Mouse (Mus musculus): ENCODE measurements at regions not wholly inside any gene's neighbourhood (a gene's known extent, or its start where the extent isn't known, plus 50 kb on each side); places are given as distances from the start of the nearest gene placed in this dataset.

DNA sequence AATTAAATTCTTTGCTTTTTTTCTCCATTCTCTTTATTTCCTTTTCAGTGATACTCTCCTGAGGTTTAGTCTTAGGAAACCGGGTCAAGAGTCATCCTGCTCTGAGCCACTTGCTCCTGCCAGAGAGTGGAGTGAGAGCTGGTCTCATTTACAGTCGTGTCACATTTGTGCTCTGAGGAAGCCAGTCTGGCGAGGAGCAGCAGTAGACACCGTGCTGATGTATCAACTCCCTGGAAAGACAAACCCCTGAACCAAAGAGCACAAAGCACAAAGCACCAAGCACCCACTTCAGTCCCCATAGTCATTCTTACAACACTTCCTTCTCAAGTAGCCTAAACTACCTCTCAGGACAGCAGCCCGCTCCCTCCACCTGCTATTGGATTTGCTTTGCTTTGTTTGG, 390.7 kb downstream of the Wdr11 start:
- no peak for DNase-seq (ENCODE audit: low spot score in 2 of 2)

DNA sequence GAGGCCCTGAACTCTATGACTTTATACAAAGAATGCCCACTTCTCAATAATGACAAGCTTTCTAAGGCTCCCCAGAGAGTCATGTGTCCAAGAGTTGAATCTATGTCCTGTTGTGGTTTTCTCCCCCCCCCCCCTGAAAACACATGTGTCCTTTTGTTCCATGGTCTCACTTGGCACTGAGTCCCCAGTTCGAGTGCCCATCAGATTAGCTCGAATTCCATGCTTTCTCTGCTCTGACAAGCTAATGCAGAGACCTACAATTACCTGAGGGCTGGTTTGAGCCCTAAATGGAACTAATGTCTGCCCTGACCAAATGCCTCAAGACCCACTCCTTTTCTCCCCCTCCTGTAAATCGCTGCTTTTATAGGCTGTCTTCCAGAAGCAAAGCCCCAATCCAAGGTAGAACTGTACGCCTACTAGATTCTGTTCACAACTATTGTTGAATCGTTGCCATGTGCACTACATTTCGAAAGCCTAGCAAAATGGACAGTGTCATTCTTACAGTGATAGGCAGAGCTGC, 392.0 kb downstream of the Wdr11 start:
- DNase-seq (ENCODE audit: low spot score in 2 of 2), result no peak

DNA sequence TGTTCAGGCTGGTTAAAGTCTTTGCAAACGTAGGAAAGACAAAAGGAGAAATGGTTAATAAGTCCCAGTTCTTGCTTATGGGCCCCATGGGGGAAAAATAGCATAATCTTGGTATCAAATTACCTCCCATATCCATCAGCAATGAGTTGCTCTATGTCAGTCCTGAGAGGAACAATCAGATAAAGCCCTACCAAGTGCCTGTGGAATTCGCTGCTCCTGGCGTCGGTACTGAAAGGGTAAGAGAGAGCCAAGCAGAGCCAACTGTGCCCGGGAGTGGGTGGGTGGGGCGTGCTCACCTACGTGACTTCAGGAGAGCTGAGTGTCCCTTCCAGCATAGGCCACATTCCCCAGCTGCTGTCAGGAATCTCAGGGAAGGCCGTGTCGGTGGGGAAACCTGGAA, 392.7 kb downstream of the Wdr11 start:
- DNase-seq (ENCODE audit: low spot score in 2 of 2), result no peak

DNA sequence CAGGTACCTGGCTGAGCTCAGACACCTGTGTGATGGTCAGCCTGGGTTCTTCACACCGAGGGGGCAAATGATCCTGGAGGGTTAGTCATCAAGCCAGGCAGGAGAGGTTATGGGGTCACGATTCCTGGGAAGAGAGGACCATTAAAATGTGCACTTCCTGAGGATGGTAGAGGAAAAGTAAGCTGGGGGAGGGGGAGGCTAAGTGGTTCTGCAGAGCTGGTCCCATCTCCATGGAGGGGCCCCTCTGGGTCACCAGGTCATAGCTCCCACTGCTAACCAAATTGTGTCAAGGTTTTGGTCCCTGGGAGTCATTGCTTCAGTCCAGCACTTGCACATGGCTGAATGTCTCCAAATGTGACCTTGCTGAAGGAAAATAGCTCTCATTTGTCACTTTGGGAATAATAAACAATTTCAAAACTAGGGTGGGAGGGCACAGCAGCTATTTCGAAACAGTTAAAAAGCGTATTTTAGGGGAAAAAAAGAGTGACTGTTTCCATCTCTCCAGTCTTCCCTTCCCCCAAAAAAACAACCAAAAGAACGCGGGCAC, 395.5 kb downstream of the Wdr11 start:
- DNase-seq (ENCODE audit: low spot score in 2 of 2), result no peak

DNA sequence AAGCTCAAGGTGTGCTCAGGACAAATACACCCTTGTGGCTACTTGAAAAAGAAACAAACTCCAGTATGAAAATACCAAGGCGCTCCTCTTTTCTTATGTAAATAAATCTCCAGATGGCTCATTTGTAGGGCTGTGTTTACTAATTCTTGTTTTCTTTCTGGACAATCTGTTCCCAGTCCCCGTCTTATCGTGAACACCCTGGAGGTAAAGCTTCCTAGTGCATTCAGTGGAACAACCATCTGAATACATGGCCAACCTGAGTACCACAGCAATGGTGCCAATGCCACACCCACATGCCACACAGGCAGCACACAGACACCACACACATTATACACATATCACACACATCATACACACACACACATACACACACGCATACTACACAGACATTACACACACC, 396.1 kb downstream of the Wdr11 start:
- no peak for DNase-seq (ENCODE audit: low spot score in 2 of 2)

DNA sequence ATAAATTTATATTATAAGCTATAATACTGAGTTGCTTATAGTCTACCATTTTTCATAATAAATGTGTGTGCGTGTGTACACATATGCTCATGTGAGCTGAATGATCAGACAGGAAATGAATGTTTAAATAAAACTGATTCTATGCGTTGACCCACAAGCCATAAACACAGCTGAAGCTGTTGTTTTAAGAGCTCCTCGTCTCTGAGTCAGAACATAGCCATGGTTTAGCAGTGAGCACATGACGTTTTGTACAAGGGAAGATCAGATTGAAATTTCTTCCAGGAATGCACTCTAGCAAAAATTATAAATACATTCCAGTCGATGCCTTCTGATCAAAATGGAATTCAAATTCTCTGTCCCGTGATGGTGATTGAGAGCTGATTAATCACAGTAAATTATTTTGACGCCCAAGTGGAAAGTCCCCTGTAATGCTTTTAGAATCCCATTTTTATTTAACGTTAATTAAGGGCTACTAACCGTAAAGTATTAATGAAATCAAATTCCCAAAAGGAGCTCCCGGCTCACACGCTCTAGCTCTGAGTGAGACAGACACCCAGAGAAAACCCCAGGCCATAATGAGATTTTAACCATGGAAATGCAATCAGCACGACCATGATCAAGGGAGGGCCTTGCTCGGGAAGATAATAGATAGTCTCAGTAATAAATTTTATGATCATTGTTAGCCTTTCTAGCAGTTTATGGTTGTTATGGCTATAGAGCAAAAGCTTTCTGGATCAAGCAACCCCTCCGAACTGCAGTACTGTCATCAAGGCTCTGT, 402.0 kb downstream of the Wdr11 start:
- DNase-seq (ENCODE audit: low spot score in 2 of 2), result no peak

DNA sequence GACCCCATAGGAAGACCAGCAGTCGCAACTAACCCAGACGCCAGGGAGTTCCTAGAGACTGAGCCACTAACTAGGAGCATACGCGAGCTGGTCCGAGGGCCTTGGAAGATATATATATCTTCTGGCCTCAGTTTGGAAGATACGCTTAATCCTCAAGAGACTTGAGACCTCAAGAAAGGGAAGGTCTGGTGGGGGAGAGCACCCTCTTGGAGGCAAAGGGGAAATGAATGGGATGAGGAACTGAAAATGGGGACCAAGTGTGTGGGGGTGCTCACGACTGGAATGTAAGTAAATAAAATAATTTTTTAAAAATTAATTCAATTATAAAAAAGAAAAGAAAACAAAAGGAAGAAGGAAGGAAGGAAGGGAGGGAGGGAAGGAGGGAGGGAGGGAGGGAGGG, 403.9 kb downstream of the Wdr11 start:
- no peak for DNase-seq (ENCODE audit: low spot score in 2 of 2)

DNA sequence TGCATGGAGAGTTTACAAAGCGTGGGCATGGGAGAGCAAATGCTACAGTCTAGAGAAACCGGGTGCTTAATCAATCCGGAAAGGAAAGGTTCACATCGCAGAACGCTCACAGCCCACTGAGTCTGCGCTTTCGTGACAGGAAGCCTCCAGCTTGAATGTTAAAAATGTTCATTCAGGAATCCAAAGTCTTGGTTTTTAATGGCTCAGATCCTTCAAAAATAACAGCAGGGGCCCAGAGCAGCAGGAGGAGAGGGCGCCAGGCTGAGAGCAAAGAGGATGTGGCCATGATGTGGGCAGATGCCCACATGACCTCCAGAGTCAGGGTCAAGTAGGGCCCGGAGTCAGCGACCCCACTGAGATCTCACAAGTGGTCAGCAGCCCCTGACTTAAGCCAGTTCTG, 409.4 kb downstream of the Wdr11 start:
- DNase-seq (ENCODE audit: low spot score in 2 of 2), result no peak

DNA sequence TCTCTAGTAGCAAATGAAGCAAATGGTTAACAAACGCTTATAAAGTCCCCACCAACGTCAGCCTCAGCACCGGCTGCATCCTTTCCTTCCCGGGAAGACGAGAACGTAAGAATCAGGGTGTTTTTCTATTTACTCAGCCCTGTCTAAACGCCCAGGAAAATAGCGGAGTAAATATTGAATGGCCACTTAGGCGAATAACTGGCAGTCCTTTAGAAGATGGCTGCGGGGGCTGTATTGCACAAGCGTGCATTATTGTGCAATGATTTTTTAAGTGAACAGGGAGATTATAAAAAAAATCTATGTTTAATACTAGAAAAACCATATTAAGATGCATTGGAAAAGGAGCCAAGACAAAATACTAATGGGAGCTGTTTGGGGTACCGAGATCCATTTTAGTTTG, 410.3 kb downstream of the Wdr11 start:
- no peak for DNase-seq (ENCODE audit: low spot score in 2 of 2)

DNA sequence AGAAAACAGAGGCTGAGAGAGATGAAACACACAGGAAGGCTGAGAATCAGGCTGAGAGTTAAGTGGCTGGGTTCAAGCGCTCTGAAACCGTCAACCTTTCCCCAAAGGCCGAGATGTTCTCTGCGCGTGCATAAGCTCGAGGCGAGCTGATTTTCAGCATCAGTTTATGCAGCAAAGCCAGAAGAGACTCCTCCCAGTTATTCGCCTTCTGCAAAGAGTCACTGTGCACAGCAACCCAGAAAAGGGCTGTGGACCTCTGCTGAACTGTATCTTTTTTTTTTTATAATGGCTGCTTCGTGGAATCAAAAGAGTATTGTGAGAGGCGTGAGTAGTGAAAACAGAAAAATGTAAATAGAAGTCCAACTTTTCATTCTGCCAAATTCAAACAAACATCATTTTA, 413.7 kb downstream of the Wdr11 start:
- DNase-seq (ENCODE audit: low spot score in 2 of 2), result no peak

DNA sequence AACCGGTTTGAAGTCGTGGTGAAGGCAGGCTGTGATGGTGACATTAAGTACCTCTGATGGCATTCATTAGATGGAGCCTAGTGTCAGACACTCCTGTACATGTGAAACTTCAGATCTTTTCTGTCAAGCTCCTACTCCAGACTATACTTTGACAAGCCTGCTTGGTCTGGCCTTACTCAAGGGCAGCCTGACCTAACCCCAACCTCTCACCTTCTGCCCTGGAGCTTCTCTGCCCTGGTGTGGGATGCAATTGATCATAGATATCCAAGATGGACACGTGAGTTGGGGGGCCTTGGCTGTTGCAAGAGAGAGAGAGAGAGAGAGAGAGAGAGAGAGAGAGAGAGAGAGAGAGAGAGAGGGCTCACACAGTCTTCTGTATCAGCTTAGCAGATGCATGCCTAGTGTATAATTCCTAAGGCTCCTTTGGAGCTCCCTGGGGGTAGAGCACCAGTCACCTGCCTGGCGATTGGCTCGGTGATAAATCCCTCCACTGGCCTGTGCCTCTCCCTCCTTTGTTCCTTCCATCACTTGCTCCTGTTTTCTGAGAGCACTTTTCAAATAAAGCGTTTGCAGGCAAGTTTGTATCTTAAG, 416.4 kb downstream of the Wdr11 start:
- no peak for DNase-seq (ENCODE audit: low spot score in 2 of 2)

DNA sequence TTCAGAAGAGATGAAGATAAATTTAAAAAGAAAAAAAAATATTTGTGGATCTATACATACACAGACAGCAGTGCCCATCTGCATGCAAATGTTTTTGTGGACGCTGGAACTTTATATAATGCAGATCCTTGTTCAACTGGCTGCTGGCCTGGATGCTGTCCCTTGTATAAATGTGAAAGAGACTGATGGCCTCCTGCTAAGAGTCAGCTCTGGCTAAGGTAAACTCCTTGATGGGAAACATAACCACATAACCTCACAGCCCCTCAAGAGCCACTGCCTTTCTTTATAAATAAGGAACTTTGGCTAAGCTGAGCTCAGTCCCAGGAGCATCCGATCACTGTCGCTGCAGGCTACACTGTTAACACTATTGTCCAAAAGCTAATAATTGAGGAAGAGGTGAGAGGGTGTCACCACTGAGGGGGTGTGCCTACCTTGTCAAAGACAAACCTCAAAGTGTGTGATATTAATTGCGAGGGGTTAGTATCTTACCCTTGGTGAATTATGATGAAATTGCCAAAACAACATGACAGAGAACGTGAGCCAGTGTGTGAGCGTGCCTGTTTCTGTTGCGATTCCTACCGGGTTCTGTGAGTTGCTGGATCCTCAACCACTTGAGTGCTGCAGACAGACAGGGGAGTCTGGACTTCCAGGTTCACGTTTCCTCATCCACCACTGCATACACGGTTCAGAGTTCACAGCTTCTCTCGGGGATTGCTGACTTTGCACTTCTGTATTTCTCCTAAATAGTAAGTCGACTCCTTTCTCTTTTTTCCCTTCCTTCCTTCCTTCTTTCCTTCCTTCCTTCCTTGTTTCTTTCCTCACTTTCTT, 417.1 kb downstream of the Wdr11 start:
- no peak for DNase-seq (ENCODE audit: low spot score in 2 of 2)

DNA sequence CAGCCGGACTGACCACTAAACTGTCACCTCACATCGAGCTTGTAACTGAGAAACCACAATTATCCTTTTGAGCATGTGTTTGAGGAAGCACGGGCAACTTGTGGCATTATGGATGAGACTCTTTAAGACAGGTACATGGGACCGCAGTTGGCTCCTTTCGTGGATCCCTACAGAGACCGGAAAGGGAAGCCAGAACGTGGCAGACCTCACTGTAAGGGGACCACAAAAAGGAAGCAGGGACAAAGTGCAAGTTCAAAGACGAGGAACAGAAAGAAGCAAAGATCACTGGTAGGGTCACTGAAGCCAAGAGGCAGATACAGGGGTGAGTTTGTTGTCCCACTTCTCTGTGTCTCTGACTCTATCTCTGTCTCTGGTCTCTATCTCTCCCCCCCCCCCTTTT, 420.4 kb downstream of the Wdr11 start:
- no peak for DNase-seq (ENCODE audit: low spot score in 2 of 2)

DNA sequence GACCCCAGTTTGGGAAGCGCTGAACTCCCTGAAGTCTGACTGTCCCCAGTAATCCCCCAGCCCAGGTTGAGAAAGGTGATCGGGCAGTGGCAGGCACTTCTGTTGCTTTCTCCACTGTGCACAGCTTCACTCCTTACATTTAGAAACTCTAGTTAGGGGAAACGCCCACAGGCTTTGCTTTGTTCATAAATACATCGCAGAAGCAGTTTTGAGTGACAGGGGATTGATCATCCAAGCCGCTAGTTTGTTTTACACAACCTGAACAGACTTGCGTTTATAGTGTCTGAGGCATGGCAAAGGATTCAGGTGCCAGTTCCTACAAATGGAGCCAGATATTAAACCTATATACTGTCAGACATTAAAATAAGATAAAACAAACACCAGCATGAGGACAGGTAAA, 421.4 kb downstream of the Wdr11 start:
- no peak for DNase-seq (ENCODE audit: low spot score in 2 of 2)

DNA sequence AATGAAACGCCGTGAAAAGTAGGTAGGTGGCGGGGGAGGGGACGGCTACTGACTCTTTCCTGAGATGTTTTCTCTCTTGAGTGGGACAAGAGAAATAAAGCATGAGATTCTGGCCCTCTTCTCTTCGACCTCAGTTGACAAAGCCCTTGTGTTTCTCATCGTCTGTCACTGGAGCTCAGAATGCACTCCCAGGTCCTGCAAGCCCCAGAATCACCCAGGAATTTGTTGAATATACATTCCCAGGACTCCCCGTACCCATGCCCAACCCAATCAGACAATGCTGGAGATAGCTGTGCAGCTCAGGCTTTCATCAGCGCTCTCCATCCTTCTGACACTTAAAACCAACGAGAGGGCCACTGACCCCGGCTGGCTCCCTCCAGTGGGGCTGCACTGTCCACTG, 422.9 kb downstream of the Wdr11 start:
- no peak for DNase-seq (ENCODE audit: low spot score in 2 of 2)

DNA sequence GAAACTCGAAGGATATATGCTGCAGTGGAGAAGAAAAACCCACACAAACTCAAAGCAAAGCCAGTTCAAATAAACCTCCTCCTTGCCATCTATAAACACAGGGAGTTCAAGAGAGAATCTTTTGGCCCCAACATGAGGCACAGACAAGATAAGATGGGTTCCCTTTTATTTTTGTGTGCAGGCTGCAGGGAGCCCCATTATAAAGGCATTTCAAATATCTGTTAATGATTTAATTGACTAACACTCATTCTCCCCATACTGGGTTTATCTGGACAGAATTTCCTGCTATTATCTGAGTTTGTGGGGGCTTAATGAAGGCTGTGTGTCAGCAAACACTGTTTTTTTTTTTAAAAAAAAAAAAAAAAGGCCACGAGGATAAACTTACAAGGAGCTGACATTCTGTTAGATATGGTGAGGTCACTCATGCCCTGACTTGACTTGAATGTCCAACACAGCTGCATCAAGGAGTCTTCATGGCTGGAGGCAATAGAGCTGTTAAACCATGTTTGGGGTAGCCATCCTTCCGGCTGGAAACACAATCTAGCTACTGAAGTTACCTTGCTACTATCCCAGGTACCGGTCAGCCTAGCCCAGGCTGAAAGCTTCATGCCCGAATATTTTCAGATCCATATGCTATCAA, 423.8 kb downstream of the Wdr11 start:
- DNase-seq (ENCODE audit: low spot score in 2 of 2), result no peak

DNA sequence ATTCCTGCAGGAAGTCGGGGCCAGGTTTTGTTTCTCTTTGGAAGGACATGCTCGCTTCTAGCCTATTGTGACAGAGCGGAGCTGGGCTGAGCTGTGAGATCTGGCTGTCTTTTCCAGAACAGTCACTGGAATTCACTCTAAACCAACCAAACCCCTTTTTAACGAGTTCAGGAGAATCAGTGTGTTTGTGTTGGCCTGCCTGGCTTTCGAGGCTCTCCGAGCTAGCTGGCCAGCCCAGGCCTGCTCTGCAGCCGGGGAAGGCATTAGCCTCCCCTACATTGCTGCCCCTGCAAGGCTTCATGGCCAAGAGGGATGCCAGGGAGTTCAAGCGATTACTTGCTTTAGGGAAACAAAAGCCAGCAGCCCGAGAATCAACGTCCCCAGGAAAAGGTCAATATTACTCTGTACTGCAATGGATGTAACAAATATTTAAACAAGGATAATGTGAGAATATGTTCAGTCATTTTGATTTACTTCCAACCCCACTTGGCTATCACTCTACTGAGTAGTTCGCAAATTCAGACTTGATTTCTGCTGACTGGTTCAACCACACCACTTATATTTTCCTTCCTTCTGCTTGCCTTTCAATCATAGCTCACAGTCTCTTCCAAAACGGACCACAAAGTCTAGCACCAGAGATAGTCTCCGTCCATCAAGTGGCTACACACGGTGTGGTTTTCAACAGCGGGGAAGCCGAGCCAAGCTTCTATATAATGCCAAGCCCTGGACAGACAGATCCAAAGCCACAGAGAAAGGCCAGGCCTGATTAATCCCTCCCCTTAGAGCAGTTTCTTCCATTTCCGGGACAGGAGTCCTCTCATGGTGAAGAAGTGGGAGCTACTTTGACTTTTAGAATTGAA, 424.6 kb downstream of the Wdr11 start:
- no peak for DNase-seq (ENCODE audit: low spot score in 2 of 2)

DNA sequence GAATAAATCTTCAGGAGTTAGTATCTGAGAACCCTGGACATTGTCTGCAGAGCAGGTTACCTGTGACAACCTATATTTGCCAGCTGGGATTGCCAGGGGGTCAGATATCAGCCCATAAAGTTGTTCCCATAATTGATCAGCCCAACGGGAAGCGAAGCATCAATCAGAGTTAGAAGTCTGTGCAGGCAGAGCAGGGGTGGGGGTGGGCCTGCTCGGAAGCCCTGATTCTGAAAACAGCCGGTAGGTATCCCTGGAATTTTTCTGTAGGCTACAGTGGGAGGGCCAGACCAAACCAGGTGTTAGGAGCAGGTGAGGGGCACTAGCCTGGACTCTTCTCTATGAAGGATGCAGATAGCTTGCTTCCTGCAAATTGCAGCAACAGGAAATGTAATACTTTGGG, 427.2 kb downstream of the Wdr11 start:
- DNase-seq (ENCODE audit: low spot score in 2 of 2), result no peak

DNA sequence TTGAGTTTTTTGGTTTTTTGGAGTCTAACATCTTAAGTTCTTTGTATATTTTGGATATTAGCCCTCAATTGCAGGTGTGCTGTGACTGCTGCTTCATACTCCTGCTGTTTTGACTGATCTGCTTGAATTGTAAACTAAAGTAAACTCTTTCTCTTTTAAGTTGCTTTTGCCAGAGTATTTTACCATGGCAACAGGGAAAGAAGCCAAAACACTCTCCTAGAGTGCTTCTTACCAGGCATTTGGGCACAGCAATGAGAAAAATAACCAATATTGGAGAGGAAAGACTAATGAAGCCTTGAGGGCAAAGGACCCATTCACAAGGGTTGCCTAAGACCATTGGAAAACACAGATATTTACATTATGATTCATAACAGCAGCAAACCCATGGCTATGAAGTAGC, 437.3 kb downstream of the Wdr11 start:
- DNase-seq (ENCODE audit: low spot score in 2 of 2), result no peak

DNA sequence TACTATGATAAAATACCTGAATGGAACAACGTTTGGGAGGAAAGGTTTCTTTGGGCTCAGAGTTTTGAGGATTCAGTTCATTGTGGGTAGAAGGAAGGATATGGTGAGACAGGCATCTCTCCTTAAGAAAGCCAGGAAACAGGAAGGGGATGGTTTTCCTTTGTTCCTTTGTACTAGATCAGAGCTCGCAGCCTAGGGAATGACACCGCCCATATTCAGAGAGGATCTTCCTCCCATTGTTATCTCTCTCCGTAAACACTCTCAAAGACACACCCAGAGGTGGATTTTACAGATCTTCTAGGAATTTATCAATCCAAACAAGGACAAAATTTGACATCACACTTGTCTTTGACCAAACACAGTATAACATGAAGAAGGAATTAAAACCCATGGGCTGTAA, 439.0 kb downstream of the Wdr11 start:
- DNase-seq (ENCODE audit: low spot score in 2 of 2), result no peak

DNA sequence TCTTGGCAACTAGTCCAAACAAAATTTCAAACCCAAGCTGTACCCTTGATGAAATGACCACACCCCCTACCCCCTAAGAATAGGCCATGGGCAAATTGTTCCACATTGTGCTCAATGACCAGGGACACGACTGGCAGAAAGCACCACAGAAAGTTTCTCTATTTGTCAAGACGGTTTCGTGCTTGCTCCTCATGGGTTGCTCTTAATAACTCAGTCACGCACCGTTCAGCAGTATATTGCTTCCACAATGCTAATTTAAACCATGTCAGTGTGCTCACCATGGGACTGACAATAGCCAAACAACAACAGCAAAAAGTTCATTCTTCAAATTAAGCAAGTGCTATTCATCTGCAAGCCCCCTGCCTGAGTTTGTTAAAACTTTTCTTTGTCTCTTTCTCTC, 444.6 kb downstream of the Wdr11 start:
- no peak for DNase-seq (ENCODE audit: low spot score in 2 of 2)

Measured in spleen, postnatal 36 days (tissue).